Mouse (Mus musculus) megakaryocyte, embryonic 14.5 days (primary cell): ENCODE measurements around the gene Nkd1. TPM values are rescaled to one million over a fixed set of nuclear protein-coding genes. Genes with fewer than 3 reads are reported as not detected.
A peak's percentile ranks its signal among the peaks of the same experiment; 100 is the strongest.

Experiments used
- H3K27me3 ChIP-seq: replicated peaks from 2 replicates; pipeline ENCODE3; 2012; ENCODE audit warnings: inconsistent platforms
- H3K36me3 ChIP-seq: replicated peaks from 2 replicates; pipeline ENCODE3; 2012; ENCODE audit warnings: low read length, inconsistent platforms, mixed read lengths
- H3K4me1 ChIP-seq: 2 replicates; pipeline ENCODE4 v1.6.1; 2012; ENCODE audit warnings: inconsistent platforms
- H3K4me3 ChIP-seq: replicated peaks from 2 replicates; pipeline ENCODE3; 2012; ENCODE audit warnings: moderate library complexity, mild to moderate bottlenecking, inconsistent platforms
- H3K9me3 ChIP-seq: 2 replicates; pipeline ENCODE4 v1.6.1; 2012; ENCODE audit warnings: inconsistent platforms
- FLI1 ChIP-seq: IDR thresholded peaks from 2 replicates; pipeline ENCODE4 v1.6.1; 2012; ENCODE audit warnings: low read length, inconsistent platforms, mixed read lengths
- GATA1 ChIP-seq: IDR thresholded peaks from 3 replicates; pipeline ENCODE4 v1.6.1; 2012; ENCODE audit warnings: mixed read lengths, low read length, inconsistent platforms, borderline replicate concordance
- polyA plus RNA-seq: library from polyadenylated mRNA; stranded (reverse); fragments of >175 nt; gene quantifications from 2 replicates; pipeline ENCODE4 v1.2.3, GENCODE M21; 2012; ENCODE audit warnings: low replicate concordance; ENCODE audit not compliant: insufficient read depth

The Nkd1 gene
- polyA plus RNA-seq, 1 experiment, result 1.3 TPM

DNA sequence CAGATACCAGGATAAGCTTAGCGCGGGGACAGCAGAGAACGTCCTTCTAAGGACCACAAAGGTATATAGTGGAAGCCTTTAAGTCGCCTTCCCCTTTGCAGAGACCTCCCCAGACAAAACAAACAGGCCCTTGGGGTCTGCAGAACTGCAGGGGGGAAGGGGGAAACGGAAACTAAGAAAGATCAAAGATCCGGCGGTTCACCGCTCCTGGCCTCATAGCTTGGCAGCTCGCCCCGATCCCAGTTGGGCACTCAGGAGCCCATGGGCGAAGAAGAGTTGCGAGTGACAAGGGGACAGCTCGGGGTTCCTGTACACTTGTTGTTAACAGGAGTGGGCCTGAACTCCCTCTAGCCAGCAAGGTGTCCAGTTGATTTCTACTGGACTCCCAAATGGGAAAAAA is 773 bp upstream of the Nkd1 start:
- no peaks in the 10 kb centered on the region for H3K36me3 ChIP-seq
- peaks cover 7% of the 10 kb centered on the region for H3K9me3 ChIP-seq
- peaks cover 24% of the 10 kb centered on the region for H3K4me1 ChIP-seq
- TF ChIP-seq GATA1 (no peak), FLI1 (no peak)
- peaks cover 95% of the 10 kb centered on the region for H3K27me3 ChIP-seq
- H3K4me3 ChIP-seq, result peak overlapping the region; percentile 5

DNA sequence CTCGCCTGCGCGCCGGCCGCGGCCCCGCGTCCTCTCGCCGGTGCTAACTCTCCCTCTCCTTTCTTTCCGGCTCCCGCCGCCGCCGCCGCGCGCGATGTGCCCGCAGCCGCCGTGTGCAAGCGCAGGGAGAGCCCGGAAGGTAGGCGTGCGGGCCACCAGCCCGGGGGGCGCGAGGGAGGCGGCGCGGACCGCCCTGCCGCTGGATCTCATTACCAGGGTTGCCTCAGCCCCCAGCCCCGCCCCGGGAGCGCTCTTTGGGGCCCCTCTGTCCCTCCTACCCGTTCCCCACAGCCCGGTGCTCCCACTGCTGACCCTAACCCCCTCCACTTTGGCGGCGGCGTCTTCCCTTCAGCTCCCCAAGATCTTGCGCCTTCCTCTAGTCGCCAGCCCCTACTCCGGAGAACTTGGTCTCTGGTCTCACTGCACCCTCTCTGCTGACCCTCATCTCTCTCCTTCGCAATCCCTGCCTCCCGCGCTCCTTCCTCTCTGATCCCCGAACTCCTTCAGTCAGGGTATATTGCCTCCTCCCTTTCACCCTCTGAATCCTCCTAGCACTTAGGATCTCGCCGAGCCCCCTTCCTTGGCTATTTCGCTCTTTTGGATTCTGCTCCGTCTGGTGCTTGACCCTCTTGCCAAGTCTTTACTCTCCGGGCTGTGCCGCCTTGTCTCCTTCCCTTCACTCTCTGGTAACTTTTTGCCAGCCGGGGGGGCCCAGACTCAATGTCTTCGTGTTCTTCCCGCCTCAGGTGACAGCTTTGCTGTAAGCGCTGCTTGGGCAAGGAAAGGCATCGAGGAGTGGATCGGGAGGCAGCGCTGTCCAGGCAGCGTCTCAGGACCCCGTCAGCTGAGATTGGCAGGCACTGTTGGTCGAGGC is 624 bp downstream of the Nkd1 start:
- Histone ChIP-seq H3K4me3 (peak overlapping the region; percentile 91), H3K27me3 (peaks cover 96% of the 10 kb centered on the region), H3K4me1 (peaks cover 24% of the 10 kb centered on the region), H3K9me3 (no peaks in the 10 kb centered on the region), H3K36me3 (no peaks in the 10 kb centered on the region)
- no peak for TF ChIP-seq FLI1
- no peak for TF ChIP-seq GATA1

DNA sequence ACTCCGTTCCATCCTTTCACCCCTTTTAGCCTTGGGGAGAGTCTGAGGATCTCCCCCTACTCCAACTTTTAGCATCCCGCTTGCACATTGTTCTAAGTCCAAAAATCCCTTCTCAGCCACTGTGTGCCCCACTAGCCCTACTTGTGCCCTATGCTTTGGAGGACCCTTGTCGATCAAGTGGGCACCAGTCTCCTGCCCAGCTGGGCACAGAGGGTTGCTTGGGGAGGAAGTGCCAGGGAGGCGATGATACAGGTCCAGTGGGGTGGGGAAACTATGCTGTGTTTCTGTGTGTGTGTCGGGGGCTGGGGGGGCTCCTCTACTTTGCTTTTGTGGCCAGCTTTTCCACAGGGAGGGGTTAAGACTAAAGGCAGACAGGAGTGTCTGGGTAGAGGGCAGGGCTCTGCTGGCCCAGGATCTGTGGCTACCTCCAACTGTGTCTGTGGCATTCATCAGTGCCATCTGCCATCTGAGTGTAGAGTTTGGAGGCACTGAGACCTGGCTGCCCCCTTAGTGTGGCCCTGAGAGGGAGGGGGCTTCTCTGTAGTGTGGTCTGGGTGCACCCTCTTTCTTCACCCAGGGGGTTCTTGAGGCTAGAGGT is 1.4 kb downstream of the Nkd1 start:
- no peaks in the 10 kb centered on the region for H3K9me3 ChIP-seq
- H3K36me3 ChIP-seq, result no peaks in the 10 kb centered on the region
- H3K27me3 ChIP-seq, result peaks cover 96% of the 10 kb centered on the region
- H3K4me3 ChIP-seq, result peak overlapping the region; percentile 64
- TF ChIP-seq GATA1, result no peak
- H3K4me1 ChIP-seq, result peaks cover 24% of the 10 kb centered on the region

DNA sequence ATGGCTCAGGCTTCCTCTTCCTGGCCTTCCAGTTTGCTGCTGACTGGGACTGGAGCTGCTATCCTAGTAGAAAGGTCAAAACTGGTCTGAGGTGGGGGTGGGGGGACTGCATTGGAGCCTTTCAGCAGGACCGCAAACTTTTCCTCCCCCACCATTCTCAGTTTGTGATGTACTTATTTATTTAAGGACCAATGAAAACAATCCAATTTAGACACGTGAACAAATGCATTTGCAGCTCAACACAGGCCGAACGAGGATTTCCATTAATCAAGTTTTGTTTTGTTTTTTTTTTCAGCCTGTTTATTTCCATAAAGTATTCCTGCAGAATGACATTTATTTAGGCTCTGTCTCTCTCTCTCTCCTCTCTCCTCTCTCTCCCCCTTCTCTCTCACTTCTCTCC is 2.5 kb downstream of the Nkd1 start:
- no peak overlapping the region for H3K4me3 ChIP-seq
- no peaks in the 10 kb centered on the region for H3K9me3 ChIP-seq
- no peaks in the 10 kb centered on the region for H3K36me3 ChIP-seq
- peaks cover 94% of the 10 kb centered on the region for H3K27me3 ChIP-seq
- peaks cover 24% of the 10 kb centered on the region for H3K4me1 ChIP-seq
- TF ChIP-seq GATA1 (no peak), FLI1 (no peak)

DNA sequence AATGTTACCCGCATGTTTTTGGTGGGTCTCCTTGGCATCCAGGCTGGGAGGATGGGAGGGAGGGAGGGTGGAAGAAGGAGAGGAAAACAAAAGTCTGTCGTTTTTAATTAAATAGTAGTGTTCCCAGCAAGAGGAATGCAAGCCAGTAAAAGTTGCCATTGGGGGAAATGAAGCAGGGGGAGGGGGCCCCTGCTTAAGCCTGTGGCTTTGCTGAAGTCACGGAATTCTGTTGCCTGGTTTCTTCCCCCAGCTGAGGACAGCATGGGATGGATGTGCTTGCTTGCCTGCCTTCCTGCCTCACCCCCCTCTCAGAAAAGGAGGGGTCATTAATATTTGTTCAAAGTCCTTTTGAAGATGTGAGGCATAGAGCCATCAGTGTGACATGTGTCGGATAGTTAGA is 3.0 kb downstream of the Nkd1 start:
- TF ChIP-seq GATA1, result no peak
- TF ChIP-seq FLI1, result no peak
- Histone ChIP-seq H3K27me3 (peaks cover 92% of the 10 kb centered on the region), H3K9me3 (no peaks in the 10 kb centered on the region)

DNA sequence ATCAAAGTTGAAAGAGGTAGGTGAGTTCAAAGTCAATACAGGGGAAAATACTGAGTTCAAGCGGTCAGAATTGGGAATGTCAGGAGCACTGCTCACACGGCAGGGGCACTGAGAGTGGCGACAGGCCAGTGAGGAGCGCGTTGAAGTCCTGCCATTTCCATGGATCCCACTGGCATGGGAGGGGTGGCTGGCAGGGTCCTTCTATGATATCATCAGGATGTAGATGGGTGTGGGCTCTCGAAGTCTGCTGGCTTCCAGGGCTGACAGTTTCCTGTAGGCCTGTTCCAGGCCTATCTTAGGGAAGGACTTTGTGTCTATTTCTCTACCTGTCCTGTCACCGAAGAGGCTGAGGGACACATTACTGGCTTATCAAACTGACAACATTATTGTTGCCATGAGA is 3.7 kb downstream of the Nkd1 start:
- Histone ChIP-seq H3K27me3 (peaks cover 91% of the 10 kb centered on the region), H3K4me3 (no peak overlapping the region), H3K9me3 (no peaks in the 10 kb centered on the region), H3K4me1 (peaks cover 24% of the 10 kb centered on the region), H3K36me3 (no peaks in the 10 kb centered on the region)
- no peak for TF ChIP-seq GATA1
- no peak for TF ChIP-seq FLI1

More for the DNA sequence above, 3.0 kb downstream of the Nkd1 start:
- H3K4me1 ChIP-seq, result peaks cover 24% of the 10 kb centered on the region
- no peaks in the 10 kb centered on the region for H3K36me3 ChIP-seq
- no peak overlapping the region for H3K4me3 ChIP-seq

DNA sequence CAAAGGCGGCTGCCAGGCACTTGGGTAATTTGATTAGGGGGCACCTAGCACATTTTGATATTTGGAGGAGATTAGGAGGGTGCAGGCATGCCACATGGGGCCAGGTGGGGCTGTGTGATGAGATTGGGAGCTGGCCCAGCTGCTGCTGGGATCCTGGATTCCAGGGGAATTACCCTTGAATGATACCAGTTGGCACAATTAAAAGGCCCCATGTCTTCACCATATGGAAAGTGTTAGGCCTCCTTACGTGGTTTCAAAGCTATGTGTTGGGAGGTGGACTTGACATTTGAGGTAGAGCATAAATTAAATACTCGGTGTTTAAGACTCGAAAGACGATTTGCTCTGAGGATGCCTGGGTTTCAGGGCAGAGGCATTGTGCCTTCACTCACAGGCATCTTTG is 5.1 kb downstream of the Nkd1 start:
- peaks cover 90% of the 10 kb centered on the region for H3K27me3 ChIP-seq
- peaks cover 18% of the 10 kb centered on the region for H3K4me1 ChIP-seq
- no peak overlapping the region for H3K4me3 ChIP-seq
- no peak for TF ChIP-seq GATA1
- no peak for TF ChIP-seq FLI1
- no peaks in the 10 kb centered on the region for H3K36me3 ChIP-seq
- no peaks in the 10 kb centered on the region for H3K9me3 ChIP-seq

DNA sequence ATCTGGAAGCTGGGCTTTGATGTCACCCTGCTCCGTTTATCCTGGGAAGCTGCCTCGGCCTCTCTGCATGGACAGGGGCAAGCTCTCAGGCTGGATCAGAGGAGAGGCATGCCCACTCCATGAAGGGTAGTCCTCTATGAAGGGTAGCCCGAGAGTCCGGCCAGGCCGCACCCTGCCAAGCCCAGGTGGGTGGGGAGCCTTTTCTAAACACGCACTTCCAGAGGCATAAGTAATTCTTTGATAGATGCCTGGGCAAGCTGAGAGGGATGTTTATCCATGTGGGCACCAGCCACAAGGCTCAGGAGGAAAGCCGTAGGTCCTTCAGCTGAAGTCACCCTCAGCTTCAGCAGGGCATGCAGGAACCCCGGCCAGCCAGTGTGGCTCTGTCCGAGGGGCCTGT is 7.0 kb downstream of the Nkd1 start:
- peaks cover 7% of the 10 kb centered on the region; the same call in 1 of the 2 replicates for H3K4me1 ChIP-seq
- no peaks in the 10 kb centered on the region for H3K9me3 ChIP-seq
- no peaks in the 10 kb centered on the region for H3K36me3 ChIP-seq
- TF ChIP-seq FLI1 (no peak), GATA1 (no peak)
- no peak overlapping the region for H3K4me3 ChIP-seq
- peaks cover 88% of the 10 kb centered on the region for H3K27me3 ChIP-seq

DNA sequence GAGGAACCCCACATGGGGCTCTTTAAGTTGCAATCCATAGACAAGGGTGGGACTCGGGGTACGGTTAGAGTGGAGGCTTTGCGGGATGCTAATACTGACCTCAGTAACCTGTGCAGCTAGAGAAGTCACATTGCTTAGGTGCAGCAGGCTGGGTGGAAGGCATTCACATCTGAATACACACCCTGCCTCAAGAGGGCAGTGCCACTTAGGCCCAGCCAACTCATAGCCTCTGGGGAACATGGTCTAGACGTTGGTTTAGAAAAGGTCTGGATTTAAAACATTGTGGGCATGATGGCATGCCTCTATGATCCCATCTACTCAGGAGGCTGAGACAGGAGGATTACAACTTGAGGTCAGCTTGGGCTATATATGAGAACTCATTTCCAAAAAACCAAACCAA is 8.6 kb downstream of the Nkd1 start:
- Histone ChIP-seq H3K4me3 (no peak overlapping the region), H3K27me3 (peaks cover 86% of the 10 kb centered on the region), H3K9me3 (no peaks in the 10 kb centered on the region), H3K4me1 (peaks cover 7% of the 10 kb centered on the region; the same call in 1 of the 2 replicates), H3K36me3 (no peaks in the 10 kb centered on the region)
- TF ChIP-seq GATA1, result no peak
- TF ChIP-seq FLI1, result no peak

DNA sequence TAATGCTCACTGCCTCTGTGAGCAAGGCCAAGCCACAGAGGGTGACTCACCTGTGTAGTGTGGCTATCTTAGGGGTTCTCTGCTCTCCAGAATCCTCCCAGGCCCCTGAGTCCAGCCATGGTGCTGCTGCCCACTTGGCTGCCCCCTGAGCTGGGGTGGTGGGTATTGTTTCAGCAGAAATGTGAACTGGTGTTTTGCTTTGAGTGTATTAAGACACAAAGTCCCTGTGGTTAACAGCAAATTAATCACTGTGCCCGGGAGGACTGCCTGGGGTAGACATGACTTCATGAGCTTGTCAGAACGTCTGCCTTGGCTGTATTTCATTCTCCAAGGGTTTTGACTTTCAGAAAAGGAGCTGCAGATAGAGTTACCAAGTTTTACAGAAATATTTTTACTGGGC is 15.9 kb downstream of the Nkd1 start:
- Histone ChIP-seq H3K9me3 (no peaks in the 10 kb centered on the region), H3K4me1 (peaks cover 14% of the 10 kb centered on the region), H3K36me3 (no peaks in the 10 kb centered on the region), H3K4me3 (no peak overlapping the region), H3K27me3 (peaks cover 66% of the 10 kb centered on the region)
- no peak for TF ChIP-seq GATA1
- TF ChIP-seq FLI1, result no peak
